Mouse (Mus musculus): Measurements from ENCODE around the gene Col12a1. TPM values are rescaled to one million over a fixed set of nuclear protein-coding genes. Genes with fewer than 3 reads are reported as not detected.

Col12a1 gene
- polyA plus RNA-seq (2017; shearing (Covaris generic)) = under 1 TPM in 1 of 2 experiments, not detected in 1; 0.39 TPM

GRCm38 (mm10) chr9:79718481-79719370 lies at the start of gene Col12a1:
Col12a1 (minus strand) TSS chr9:79718831.

GRCm38 (mm10) chr9:79759385-79760005 lies 40.9 kb upstream of the Col12a1 start, which contains the start of gene Cox7a2:
Cox7a2 (minus strand) TSS chr9:79759878.

Other genes starting within 250 kb of the Col12a1 start
- gene Cox7a2, start 41.0 kb upstream of the Col12a1 start, polyA plus RNA-seq (2017; shearing (Covaris generic)) = 100 to 1,000 TPM; 348 to 383 TPM
- gene Tmem30a, start 74.7 kb upstream of the Col12a1 start, polyA plus RNA-seq (2017; shearing (Covaris generic)) = 100 to 1,000 TPM in 1 of 2 experiments, 10 to 100 TPM in 1; 87.7 to 123 TPM

All from activated CD4-positive, CD25-positive, alpha-beta regulatory T cell (primary cell).